Mouse (Mus musculus) embryo, embryonic 11.5 days (tissue): Measurements from ENCODE around the gene Gm17087.

Experiments used
- DNase-seq: peaks from one replicate; pipeline ENCODE4 v3.0.0-alpha.2; 2012; ENCODE audit warnings: low read depth, low spot score

Gene Gm17087

GRCm38 (mm10) chr17:8546366-8546765 lies 20.4 kb downstream of the Gm17087 start:
- no peak for DNase-seq

- DNase-seq = peak; percentile 16
Observed at GRCm38 (mm10) chr17:8541974-8542538, 24.7 kb downstream of the Gm17087 start.

GRCm38 (mm10) chr17:8538102-8538501 lies 28.6 kb downstream of the Gm17087 start:
- no peak for DNase-seq

GRCm38 (mm10) chr17:8536522-8536921 lies 30.2 kb downstream of the Gm17087 start:
- DNase-seq = no peak

GRCm38 (mm10) chr17:8533828-8534227 lies 32.9 kb downstream of the Gm17087 start:
- DNase-seq = no peak

GRCm38 (mm10) chr17:8532609-8533008 lies 34.1 kb downstream of the Gm17087 start:
- no peak for DNase-seq

GRCm38 (mm10) chr17:8528641-8529040 lies 38.1 kb downstream of the Gm17087 start:
- DNase-seq = no peak

- DNase-seq = no peak
Observed at GRCm38 (mm10) chr17:8526815-8527261, 39.9 kb downstream of the Gm17087 start.

GRCm38 (mm10) chr17:8525971-8526740 lies 40.6 kb downstream of the Gm17087 start:
- no peak for DNase-seq

GRCm38 (mm10) chr17:8525225-8525721 lies 41.5 kb downstream of the Gm17087 start, which contains the start of gene Pde10a:
TSS of gene Pde10a (plus strand) at chr17:8525372.
- no peak for DNase-seq

GRCm38 (mm10) chr17:8524387-8525165 lies 42.2 kb downstream of the Gm17087 start:
- DNase-seq = peak; percentile 51

- DNase-seq = no peak
Observed at GRCm38 (mm10) chr17:8523986-8524385, 42.8 kb downstream of the Gm17087 start.

GRCm38 (mm10) chr17:8516006-8516405 lies 50.7 kb downstream of the Gm17087 start:
- no peak for DNase-seq
